Mouse (Mus musculus) myocyte (in vitro differentiated cells): ENCODE results near the gene Atp2a2. TPM values are rescaled to one million over a fixed set of nuclear protein-coding genes. Genes with fewer than 3 reads are reported as not detected.

Experiments
- H3K27me3 ChIP-seq: one replicate; pipeline ENCODE4 v1.6.1; 2011; ENCODE audit not compliant: control insufficient read depth, insufficient read depth, insufficient read length
- H3K36me3 ChIP-seq: one replicate; pipeline ENCODE4 v1.6.1; 2011; ENCODE audit not compliant: control insufficient read depth, insufficient read depth
- H3K4me2 ChIP-seq: one replicate; pipeline ENCODE4 v1.6.1; 2011; ENCODE audit warnings: low read depth, control low read depth
- H3K4me3 ChIP-seq: one replicate; pipeline ENCODE4 v1.5.1; 2011; ENCODE audit warnings: mild to moderate bottlenecking, control low read depth, moderate library complexity
- H3K79me2 ChIP-seq: one replicate; pipeline ENCODE4 v1.6.1; 2011; ENCODE audit not compliant: control insufficient read depth, insufficient read depth
- H3ac ChIP-seq: one replicate; pipeline ENCODE4 v1.6.1; 2011; ENCODE audit not compliant: control insufficient read depth, insufficient read length
- CEBPB ChIP-seq: IDR thresholded peaks from 2 replicates; pipeline ENCODE4 v1.6.1; 2011; ENCODE audit warnings: mild to moderate bottlenecking, moderate library complexity; ENCODE audit not compliant: poor library complexity, insufficient read depth, severe bottlenecking
- E2F4 ChIP-seq: IDR thresholded peaks from one replicate; pipeline ENCODE4 v1.6.1; 2011; ENCODE audit warnings: mild to moderate bottlenecking, control low read depth, moderate library complexity; ENCODE audit not compliant: insufficient read depth
- MAX ChIP-seq: IDR thresholded peaks from one replicate; pipeline ENCODE4 v1.6.1; 2011; ENCODE audit warnings: low read depth, mild to moderate bottlenecking, control low read depth
- MYOD1 ChIP-seq, 3 experiments: IDR thresholded peaks; one replicate each; pipeline ENCODE4 v1.6.1; 2011; ENCODE audit warnings: control low read depth in 2 of 3, low read depth in 2 of 3, mild to moderate bottlenecking in 2 of 3, moderate library complexity in 1 of 3; ENCODE audit not compliant: insufficient read length in 2 of 3, control insufficient read depth in 1 of 3
- MYOG ChIP-seq, 3 experiments: IDR thresholded peaks; one replicate each; pipeline ENCODE4 v1.6.1; 2011; ENCODE audit warnings: control low read depth in 2 of 3, low read depth in 2 of 3, mild to moderate bottlenecking in 2 of 3; ENCODE audit not compliant: insufficient read length in 2 of 3, control insufficient read depth in 1 of 3, insufficient read depth in 1 of 3
- POLR2A ChIP-seq: IDR thresholded peaks from one replicate; pipeline ENCODE4 v1.6.1; 2011; ENCODE audit warnings: low read depth, mild to moderate bottlenecking, control low read depth, moderate library complexity; ENCODE audit not compliant: insufficient read length
- POLR2AphosphoS2 ChIP-seq: IDR thresholded peaks from one replicate; pipeline ENCODE4 v1.6.1; 2011; ENCODE audit warnings: low read depth, control low read depth; ENCODE audit not compliant: insufficient read length
- REST ChIP-seq: IDR thresholded peaks from one replicate; pipeline ENCODE4 v1.6.1; 2011; ENCODE audit warnings: mild to moderate bottlenecking, control low read depth, moderate library complexity; ENCODE audit not compliant: insufficient read depth, insufficient read length
- SRF ChIP-seq: IDR thresholded peaks from one replicate; pipeline ENCODE4 v1.6.1; 2011; ENCODE audit warnings: low read depth; ENCODE audit not compliant: control insufficient read depth, insufficient read length
- TCF12 ChIP-seq: IDR thresholded peaks from one replicate; pipeline ENCODE4 v1.6.1; 2011; ENCODE audit warnings: mild to moderate bottlenecking, control low read depth; ENCODE audit not compliant: poor library complexity, insufficient read depth, severe bottlenecking
- TCF3 ChIP-seq: IDR thresholded peaks from one replicate; pipeline ENCODE4 v1.6.1; 2011; ENCODE audit warnings: low read depth, control low read depth; ENCODE audit not compliant: insufficient read length
- USF1 ChIP-seq: IDR thresholded peaks from one replicate; pipeline ENCODE4 v1.6.1; 2011; ENCODE audit warnings: low read depth, mild to moderate bottlenecking, control low read depth, moderate library complexity
- polyA plus RNA-seq: library from polyadenylated mRNA; unstranded; fragments of >200 nt; fragmentation: generic; extraction: Trizol; gene quantifications from one replicate; pipeline ENCODE4 v1.2.1, GENCODE M21; 2012; ENCODE audit warnings: missing spikeins

The Atp2a2 gene
- polyA plus RNA-seq, 1 experiment, result 295 TPM

- TF ChIP-seq MYOG (IDR thresholded peaks at IDR 0.05; ENCODE audit: control insufficient read depth in 1 of 3, insufficient read depth in 1 of 3, insufficient read length in 2 of 3, low read depth in 2 of 3), result no peak
- no peak for TF ChIP-seq USF1
- no peak for TF ChIP-seq MAX
- no peak for TF ChIP-seq POLR2AphosphoS2
- no peak for TF ChIP-seq E2F4
- no peak for TF ChIP-seq TCF12
- no peak for TF ChIP-seq MYOD1 (IDR thresholded peaks at IDR 0.05; ENCODE audit: control insufficient read depth in 1 of 3, insufficient read length in 2 of 3, low read depth in 2 of 3)
- Histone ChIP-seq H3K27me3 (no peaks in the 10 kb centered on the region), H3K4me3 (no peak overlapping the region), H3ac (no peak overlapping the region), H3K79me2 (no peaks in the 10 kb centered on the region), H3K4me2 (no peak overlapping the region), H3K36me3 (no peaks in the 10 kb centered on the region)
These were observed 41.4 kb upstream of the Atp2a2 start for GRCm38 (mm10) chr5:122543392-122543791.

GRCm38 (mm10) chr5:122541871-122542270, 39.8 kb upstream of the Atp2a2 start:
- H3K27me3 ChIP-seq, result no peaks in the 10 kb centered on the region
- no peaks in the 10 kb centered on the region for H3K79me2 ChIP-seq
- no peak overlapping the region for H3K4me3 ChIP-seq
- H3ac ChIP-seq, result no peak overlapping the region
- no peak for TF ChIP-seq REST
- TF ChIP-seq SRF, result no peak
- TF ChIP-seq TCF3, result no peak
- TF ChIP-seq USF1, result no peak
- no peak for TF ChIP-seq E2F4
- no peak for TF ChIP-seq CEBPB
- no peak for TF ChIP-seq TCF12
- TF ChIP-seq MYOG (IDR thresholded peaks at IDR 0.05; ENCODE audit: control insufficient read depth in 1 of 3, insufficient read depth in 1 of 3, insufficient read length in 2 of 3, low read depth in 2 of 3), result no peak
- TF ChIP-seq POLR2AphosphoS2, result no peak
- no peak for TF ChIP-seq MYOD1 (IDR thresholded peaks at IDR 0.05; ENCODE audit: control insufficient read depth in 1 of 3, insufficient read length in 2 of 3, low read depth in 2 of 3)
- TF ChIP-seq MAX, result no peak
- no peaks in the 10 kb centered on the region for H3K36me3 ChIP-seq
- no peak overlapping the region for H3K4me2 ChIP-seq

- Histone ChIP-seq H3K4me3 (no peak overlapping the region), H3K36me3 (no peaks in the 10 kb centered on the region), H3K27me3 (no peaks in the 10 kb centered on the region), H3K79me2 (no peaks in the 10 kb centered on the region), H3K4me2 (no peak overlapping the region), H3ac (no peak overlapping the region)
- TF ChIP-seq MYOD1 (IDR thresholded peaks at IDR 0.05; ENCODE audit: control insufficient read depth in 1 of 3, insufficient read length in 2 of 3, low read depth in 2 of 3) (no peak), MYOG (IDR thresholded peaks at IDR 0.05; ENCODE audit: control insufficient read depth in 1 of 3, insufficient read depth in 1 of 3, insufficient read length in 2 of 3, low read depth in 2 of 3) (no peak), MAX (no peak), REST (no peak), SRF (no peak)
These were observed 36.1 kb upstream of the Atp2a2 start for GRCm38 (mm10) chr5:122538077-122538476.

GRCm38 (mm10) chr5:122537654-122538053, 35.6 kb upstream of the Atp2a2 start:
- H3ac ChIP-seq, result no peak overlapping the region
- no peaks in the 10 kb centered on the region for H3K27me3 ChIP-seq
- H3K36me3 ChIP-seq, result no peaks in the 10 kb centered on the region
- H3K4me2 ChIP-seq, result no peak overlapping the region
- H3K4me3 ChIP-seq, result no peak overlapping the region
- no peaks in the 10 kb centered on the region for H3K79me2 ChIP-seq
- no peak for TF ChIP-seq POLR2A
- no peak for TF ChIP-seq MYOD1 (IDR thresholded peaks at IDR 0.05; ENCODE audit: control insufficient read depth in 1 of 3, insufficient read length in 2 of 3, low read depth in 2 of 3)
- TF ChIP-seq MAX, result no peak
- no peak for TF ChIP-seq REST
- TF ChIP-seq USF1, result no peak
- no peak for TF ChIP-seq SRF
- no peak for TF ChIP-seq POLR2AphosphoS2
- TF ChIP-seq CEBPB, result no peak
- TF ChIP-seq MYOG (IDR thresholded peaks at IDR 0.05; ENCODE audit: control insufficient read depth in 1 of 3, insufficient read depth in 1 of 3, insufficient read length in 2 of 3, low read depth in 2 of 3), result no peak
- no peak for TF ChIP-seq TCF12
- no peak for TF ChIP-seq E2F4
- TF ChIP-seq TCF3, result no peak

- Histone ChIP-seq H3K36me3 (no peaks in the 10 kb centered on the region), H3K27me3 (no peaks in the 10 kb centered on the region), H3K79me2 (no peaks in the 10 kb centered on the region), H3K4me3 (no peak overlapping the region), H3ac (no peak overlapping the region), H3K4me2 (no peak overlapping the region)
- TF ChIP-seq TCF12, result no peak
- TF ChIP-seq TCF3, result no peak
- TF ChIP-seq E2F4, result no peak
- TF ChIP-seq CEBPB, result no peak
- TF ChIP-seq MYOD1 (IDR thresholded peaks at IDR 0.05; ENCODE audit: control insufficient read depth in 1 of 3, insufficient read length in 2 of 3, low read depth in 2 of 3), result peak in 1 of 3 experiments; percentile 50
- TF ChIP-seq MYOG (IDR thresholded peaks at IDR 0.05; ENCODE audit: control insufficient read depth in 1 of 3, insufficient read depth in 1 of 3, insufficient read length in 2 of 3, low read depth in 2 of 3), result peak in 1 of 3 experiments; percentile 10
- no peak for TF ChIP-seq POLR2A
- TF ChIP-seq POLR2AphosphoS2, result no peak
- no peak for TF ChIP-seq REST
- TF ChIP-seq USF1, result no peak
- TF ChIP-seq SRF, result no peak
These were observed 31.9 kb upstream of the Atp2a2 start for GRCm38 (mm10) chr5:122533884-122534283.
